In genomic region chr1:72338341-72338740, GRCm38 (mm10) we compare ENCODE assay signal across 19 mouse cellular contexts. TPM values are rescaled to one million over a fixed set of nuclear protein-coding genes. Genes with fewer than 3 reads are reported as not detected.
"Had no signal": no experiment of that assay in that cellular context is flagged by ENCODE, and none has a peak within 500 bp of the region (broad histone marks: within the 10 kb centered on the region; RNA-seq: fewer than 3 reads in every experiment).

No protein-coding gene starts in this region.

- H3K27me3 ChIP-seq: lung, embryonic 15.5 days; megakaryocyte, embryonic 14.5 days; midbrain, embryonic 13.5 days; midbrain, embryonic 15.5 days; neural tube, embryonic 12.5 days; stomach, embryonic 15.5 days had no signal

- H3K4me3 ChIP-seq: lung, embryonic 15.5 days; megakaryocyte, embryonic 14.5 days; midbrain, embryonic 13.5 days; midbrain, embryonic 15.5 days; neural tube, embryonic 12.5 days; stomach, embryonic 15.5 days had no signal

- H3K27ac ChIP-seq: lung, embryonic 15.5 days; macrophage; midbrain, embryonic 13.5 days; midbrain, embryonic 15.5 days; neural tube, embryonic 12.5 days; stomach, embryonic 15.5 days; stomach, postnatal 0 days had no signal

- H3K9ac ChIP-seq: liver, postnatal 0 days; lung, embryonic 15.5 days; midbrain, embryonic 13.5 days; midbrain, embryonic 15.5 days; neural tube, embryonic 12.5 days; stomach, embryonic 15.5 days had no signal

- DNase-seq: liver, postnatal 0 days; lung, adult 2 months; lung, postnatal 14 days; lung, postnatal 36 days; right cerebral cortex, postnatal 14 days; thymus, adult 2 months; thymus, postnatal 25 days; thymus, postnatal 4 days had no signal

- H3K4me1 ChIP-seq: lung, embryonic 15.5 days; megakaryocyte, embryonic 14.5 days; midbrain, embryonic 13.5 days; midbrain, embryonic 15.5 days; neural tube, embryonic 12.5 days; stomach, embryonic 15.5 days had no signal

RNA-seq across cellular contexts. Expression of gene Tmem169, which starts 54.2 kb away (rescaled TPM):
- total RNA-seq: megakaryocyte progenitor cell, adult 5-6 weeks; monocyte, adult 5-6 weeks had no signal
- polyA plus RNA-seq: macrophage; spleen, adult 2 months had no signal
